20 mouse cellular contexts compared by ENCODE assay signal in the genomic region with DNA sequence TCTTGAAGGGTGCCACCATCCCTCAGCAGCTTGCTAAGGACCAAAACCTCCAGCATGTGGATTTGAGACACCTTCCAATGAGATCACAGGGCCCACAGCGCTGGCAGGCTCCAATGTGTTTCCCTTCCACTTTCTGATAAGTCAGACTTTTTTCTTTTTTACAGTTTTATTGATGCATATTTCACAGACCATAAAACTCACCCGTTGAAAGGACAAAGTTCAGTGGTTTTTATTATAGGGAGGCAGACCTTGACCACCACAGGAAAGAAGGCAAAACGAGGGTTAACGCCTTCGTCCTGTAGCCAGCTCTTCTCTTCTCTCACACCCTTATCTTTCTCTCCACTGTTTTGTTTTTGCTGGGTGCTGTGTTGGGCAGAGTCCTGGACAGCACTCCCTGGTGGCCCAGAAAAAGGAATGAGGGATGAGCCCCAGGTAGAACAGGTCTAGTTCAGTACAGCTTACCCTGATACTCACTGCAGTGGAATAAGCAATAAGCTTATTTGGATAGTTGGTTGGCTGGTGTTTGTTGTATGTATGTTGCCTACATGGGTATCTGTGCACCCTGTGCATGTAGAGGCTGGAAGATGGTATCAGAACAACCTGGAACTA. TPM values are rescaled to one million over a fixed set of nuclear protein-coding genes. Genes with fewer than 3 reads are reported as not detected.
A peak's percentile ranks its signal among the peaks of the same experiment; 100 is the strongest.
DNase-seq lines count a peak whose midpoint lies in the region; ATAC-seq and TF ChIP-seq lines count a peak whose summit lies in the region.
"Had no signal": no experiment of that assay in that cellular context is flagged by ENCODE, and none has a peak within 500 bp of the region (broad histone marks: within the 10 kb centered on the region; RNA-seq: fewer than 3 reads in every experiment).

No protein-coding gene starts in this region.

- ATAC-seq in kidney, embryonic 15.5 days (replicated peaks; ENCODE audit: low FRiP score) = peak; percentile 26; the same call in 1 of the 2 replicates
- peak; percentile 86 for ATAC-seq in intestine, embryonic 16.5 days
- ATAC-seq in midbrain, embryonic 11.5 days (ENCODE audit: low FRiP score) = no peak
- ATAC-seq in heart, embryonic 12.5 days (ENCODE audit: insufficient number of reproducible peaks, low FRiP score) = no peak
- ATAC-seq: activated CD4-positive, CD25-positive, alpha-beta regulatory T cell, adult 4 months; forebrain, embryonic 16.5 days had no signal

- H3K4me2 ChIP-seq in kidney, embryonic 15.5 days = no peak overlapping the region
- no peak overlapping the region for H3K4me2 ChIP-seq in intestine, embryonic 16.5 days (ENCODE audit: low read depth, low read length)
- no peak overlapping the region for H3K4me2 ChIP-seq in midbrain, embryonic 11.5 days
- H3K4me2 ChIP-seq in heart, embryonic 12.5 days = no peak overlapping the region
- H3K4me2 ChIP-seq: embryonic facial prominence, embryonic 13.5 days; forebrain, embryonic 12.5 days; heart, embryonic 11.5 days; hindbrain, embryonic 12.5 days had no signal

- 7% methylated on average over 5 of the region's 5 CpGs for WGBS in kidney, embryonic 15.5 days
- WGBS in intestine, embryonic 16.5 days = 40% methylated on average over 5 of the region's 5 CpGs
- 80% methylated on average over 5 of the region's 5 CpGs for WGBS in midbrain, embryonic 11.5 days
- 40% methylated on average over 5 of the region's 5 CpGs for WGBS in heart, embryonic 12.5 days

- TF ChIP-seq POLR2A in testis, adult 2 months (IDR thresholded peaks at IDR 0.05; ENCODE audit: control insufficient read depth, low read depth, low read length) = no peak

- TF ChIP-seq CTCF in testis, adult 2 months (IDR thresholded peaks at IDR 0.05; ENCODE audit: control insufficient read depth, insufficient read depth, insufficient replicate concordance, low read depth, low read length) = no peak

- no peaks in the 10 kb centered on the region for H3K36me3 ChIP-seq in kidney, embryonic 15.5 days
- no peaks in the 10 kb centered on the region for H3K36me3 ChIP-seq in testis, adult 2 months (ENCODE audit: control insufficient read depth, insufficient read depth, low read length)
- no peaks in the 10 kb centered on the region for H3K36me3 ChIP-seq in intestine, embryonic 16.5 days (ENCODE audit: control insufficient read depth, insufficient read depth, low read length)
- no peaks in the 10 kb centered on the region for H3K36me3 ChIP-seq in midbrain, embryonic 11.5 days (ENCODE audit: control insufficient read depth, insufficient read depth, low read length)
- no peaks in the 10 kb centered on the region for H3K36me3 ChIP-seq in heart, embryonic 12.5 days
- H3K36me3 ChIP-seq: embryonic facial prominence, embryonic 13.5 days; forebrain, embryonic 12.5 days; hindbrain, embryonic 12.5 days had no signal

- H3K9ac ChIP-seq in kidney, embryonic 15.5 days = no peak overlapping the region
- H3K9ac ChIP-seq in intestine, embryonic 16.5 days (ENCODE audit: low read depth, low read length) = no peak overlapping the region
- H3K9ac ChIP-seq in midbrain, embryonic 11.5 days (ENCODE audit: low read length) = no peak overlapping the region
- H3K9ac ChIP-seq in heart, embryonic 12.5 days = no peak overlapping the region
- H3K9ac ChIP-seq: embryonic facial prominence, embryonic 13.5 days; forebrain, embryonic 12.5 days; hindbrain, embryonic 12.5 days had no signal

- H3K27me3 ChIP-seq in kidney, embryonic 15.5 days = 0 out of 2 replicates have a peak, but pooled peaks cover 3% of the 10 kb centered on the region
- H3K27me3 ChIP-seq in testis, adult 2 months (ENCODE audit: control insufficient read depth, insufficient read depth, low read length) = no peaks in the 10 kb centered on the region
- no peaks in the 10 kb centered on the region for H3K27me3 ChIP-seq in intestine, embryonic 16.5 days (replicated peaks; ENCODE audit: control insufficient read depth, insufficient read depth, low read length)
- no peaks in the 10 kb centered on the region for H3K27me3 ChIP-seq in midbrain, embryonic 11.5 days (ENCODE audit: control insufficient read depth, insufficient read depth, low read length)
- H3K27me3 ChIP-seq in heart, embryonic 12.5 days (replicated peaks) = no peaks in the 10 kb centered on the region
- H3K27me3 ChIP-seq: embryonic facial prominence, embryonic 13.5 days; forebrain, embryonic 12.5 days; hindbrain, embryonic 12.5 days had no signal

- no peaks in the 10 kb centered on the region for H3K9me3 ChIP-seq in kidney, embryonic 15.5 days (replicated peaks)
- no peaks in the 10 kb centered on the region for H3K9me3 ChIP-seq in intestine, embryonic 16.5 days (ENCODE audit: control insufficient read depth, low read length)
- no peaks in the 10 kb centered on the region for H3K9me3 ChIP-seq in midbrain, embryonic 11.5 days (ENCODE audit: control insufficient read depth, low read length)
- no peaks in the 10 kb centered on the region for H3K9me3 ChIP-seq in heart, embryonic 12.5 days (replicated peaks)
- H3K9me3 ChIP-seq: embryonic facial prominence, embryonic 13.5 days; forebrain, embryonic 12.5 days; hindbrain, embryonic 12.5 days had no signal

- no peak overlapping the region for H3K27ac ChIP-seq in kidney, embryonic 15.5 days
- H3K27ac ChIP-seq in testis, adult 2 months (ENCODE audit: control insufficient read depth, insufficient read depth, low read depth, low read length) = no peak overlapping the region
- peak overlapping the region; percentile 90 for H3K27ac ChIP-seq in intestine, embryonic 16.5 days (ENCODE audit: low read length)
- H3K27ac ChIP-seq in midbrain, embryonic 11.5 days (ENCODE audit: low read depth, low read length) = no peak overlapping the region
- no peak overlapping the region for H3K27ac ChIP-seq in heart, embryonic 12.5 days (ENCODE audit: poor library complexity, severe bottlenecking)
- H3K27ac ChIP-seq: embryonic facial prominence, embryonic 13.5 days; forebrain, embryonic 12.5 days; heart, adult 2 months; hindbrain, embryonic 12.5 days had no signal

- DNase-seq in kidney, adult 8-10 months = no peak
- DNase-seq in testis, postnatal 10 days (ENCODE audit: low spot score) = no peak
- no peak for DNase-seq in midbrain, embryonic 11.5 days (ENCODE audit: low spot score, missing footprints)
- DNase-seq in urinary bladder, adult 18-20 months (ENCODE audit: low spot score in 2 of 2) = no peak
- DNase-seq: adrenal gland, postnatal 14 days; cerebellum, adult 18-20 months; cerebellum, adult 9-11 months; cerebellum, postnatal 36 days; gastrocnemius, postnatal 14 days; heart, adult 2 months had no signal

- no peak overlapping the region for H3K4me3 ChIP-seq in kidney, embryonic 15.5 days (replicated peaks)
- H3K4me3 ChIP-seq in testis, adult 2 months (ENCODE audit: control insufficient read depth, low read depth, low read length) = peak overlapping the region; percentile 57
- H3K4me3 ChIP-seq in intestine, embryonic 16.5 days (ENCODE audit: low read length) = no peak overlapping the region
- H3K4me3 ChIP-seq in midbrain, embryonic 11.5 days (ENCODE audit: low read depth, low read length) = no peak overlapping the region
- no peak overlapping the region for H3K4me3 ChIP-seq in heart, embryonic 12.5 days
- H3K4me3 ChIP-seq: embryonic facial prominence, embryonic 13.5 days; forebrain, embryonic 12.5 days; heart, adult 2 months; hindbrain, embryonic 12.5 days had no signal

- peaks cover 19% of the 10 kb centered on the region for H3K4me1 ChIP-seq in kidney, embryonic 15.5 days
- H3K4me1 ChIP-seq in testis, adult 2 months (ENCODE audit: control insufficient read depth, insufficient read depth, low read length) = peaks cover 6% of the 10 kb centered on the region
- peaks cover 32% of the 10 kb centered on the region for H3K4me1 ChIP-seq in intestine, embryonic 16.5 days (ENCODE audit: control insufficient read depth, insufficient read depth, low read length)
- no peaks in the 10 kb centered on the region for H3K4me1 ChIP-seq in midbrain, embryonic 11.5 days (ENCODE audit: control insufficient read depth, insufficient read depth, low read length)
- peaks cover 26% of the 10 kb centered on the region for H3K4me1 ChIP-seq in heart, embryonic 12.5 days (replicated peaks)

RNA-seq across cellular contexts. Expression of gene Tjp1, which starts 43.3 kb away (rescaled TPM):
- 29.9 and 31.2 TPM in 2 replicates for polyA plus RNA-seq in kidney, embryonic 15.5 days (2015; fragmentation: Nextera tagmentation; extraction: Ambion mirVana)
- polyA plus RNA-seq in testis, adult 2 months (2012; rRNA removed) = 24.9 and 29.3 TPM in 2 replicates
- polyA plus RNA-seq in intestine, embryonic 16.5 days (2015; fragmentation: Nextera tagmentation; extraction: Ambion mirVana) = 17.4 and 19.4 TPM in 2 replicates
- polyA plus RNA-seq in midbrain, embryonic 11.5 days (2014; fragmentation: Nextera tagmentation; extraction: Ambion mirVana) = 21.7 and 26.8 TPM in 2 replicates
- polyA plus RNA-seq in heart, embryonic 12.5 days (2016; fragmentation: Nextera tagmentation; extraction: Ambion mirVana) = 35.5 and 41.4 TPM in 2 replicates
- polyA plus RNA-seq: activated CD4-positive, CD25-positive, alpha-beta regulatory T cell, adult 4 months had no signal

Comparison
In these comparisons a context has a peak if more than half of its experiments do, and no peak if none do; other contexts are left out.
1. ATAC-seq: peak in kidney, embryonic 15.5 days (single experiment) and intestine, embryonic 16.5 days (single experiment); none in midbrain, embryonic 11.5 days (single experiment) and heart, embryonic 12.5 days (single experiment).